Mouse (Mus musculus) cortical plate, adult 2 months (tissue): ENCODE data around the gene Prkar2a.

Experiments used
- CTCF ChIP-seq: fragments of 200-500 bp; IDR thresholded peaks from 2 replicates; pipeline ENCODE4 v1.5.1; 2011; ENCODE audit warnings: mild to moderate bottlenecking, control low read depth, low read length; ENCODE audit not compliant: insufficient read depth; ENCODE audit errors: extremely low read depth
- POLR2A ChIP-seq: fragments of 200-500 bp; IDR thresholded peaks from 2 replicates; pipeline ENCODE4 v1.6.1; 2011; ENCODE audit warnings: mild to moderate bottlenecking, low read length, control low read depth; ENCODE audit not compliant: insufficient read depth; ENCODE audit errors: extremely low read depth

DNA sequence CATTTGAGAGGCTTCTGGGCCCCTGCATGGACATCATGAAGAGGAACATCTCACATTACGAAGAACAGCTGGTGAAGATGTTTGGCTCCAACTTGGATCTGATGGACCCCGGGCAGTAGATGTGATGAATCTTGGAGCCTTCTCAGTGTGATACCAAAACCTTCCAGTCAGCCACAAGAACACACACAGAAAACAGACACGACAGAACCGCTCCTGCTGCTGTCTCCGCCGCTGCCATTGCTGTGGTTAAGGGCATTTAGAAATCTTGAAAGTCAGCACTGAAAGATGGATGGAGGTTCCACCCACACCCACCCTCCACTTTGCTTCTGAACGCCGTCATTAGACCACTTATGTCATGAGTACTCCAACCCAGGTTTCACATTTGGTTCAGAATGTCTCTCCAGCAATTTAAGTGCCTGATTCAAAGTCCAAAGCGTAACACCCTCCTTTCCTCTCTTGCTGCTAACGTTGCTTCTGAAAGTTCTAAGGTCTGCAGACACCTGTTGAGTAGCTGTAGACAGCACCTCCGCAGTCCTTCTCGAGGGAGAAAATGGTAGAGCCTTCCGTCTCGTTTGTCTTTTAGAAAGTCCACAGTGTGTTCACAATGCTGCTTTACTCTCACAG lies 57.9 kb downstream of the Prkar2a start:
- no peak for TF ChIP-seq CTCF
- no peak for TF ChIP-seq POLR2A
